Mouse (Mus musculus): ENCODE measurements at regions not wholly inside any gene's neighbourhood (a gene's known extent, or its start where the extent isn't known, plus 50 kb on each side); places are given as distances from the start of the nearest gene placed in this dataset.

GRCm38 (mm10) chr14:45714311-45714710 lies 56.4 kb upstream of the Ddhd1 start:
- DNase-seq (ENCODE audit: low spot score), result no peak

GRCm38 (mm10) chr14:45714786-45715185 lies 56.8 kb upstream of the Ddhd1 start:
- no peak for DNase-seq (ENCODE audit: low spot score)

GRCm38 (mm10) chr14:45716100-45716499 lies 58.2 kb upstream of the Ddhd1 start:
- DNase-seq (ENCODE audit: low spot score), result no peak

GRCm38 (mm10) chr14:45722887-45723286 lies 64.9 kb upstream of the Ddhd1 start:
- peak; percentile 11 for DNase-seq (ENCODE audit: low spot score)

- DNase-seq (ENCODE audit: low spot score), result no peak
These were observed 66.4 kb upstream of the Ddhd1 start for GRCm38 (mm10) chr14:45724341-45724740.

- DNase-seq (ENCODE audit: low spot score), result no peak
These were observed 76.8 kb upstream of the Ddhd1 start for GRCm38 (mm10) chr14:45734530-45735410.

- no peak for DNase-seq (ENCODE audit: low spot score)
These were observed 80.0 kb upstream of the Ddhd1 start for GRCm38 (mm10) chr14:45737966-45738365.

- peak; percentile 62 for DNase-seq (ENCODE audit: low spot score)
These were observed 81.7 kb upstream of the Ddhd1 start for GRCm38 (mm10) chr14:45739638-45740037.

GRCm38 (mm10) chr14:45740662-45741061 lies 82.7 kb upstream of the Ddhd1 start:
- peak; percentile 66 for DNase-seq (ENCODE audit: low spot score)

- DNase-seq (ENCODE audit: low spot score), result no peak
These were observed 88.2 kb upstream of the Ddhd1 start for GRCm38 (mm10) chr14:45746176-45746575.

- no peak for DNase-seq (ENCODE audit: low spot score)
These were observed 99.4 kb upstream of the Ddhd1 start for GRCm38 (mm10) chr14:45757376-45757775.

- no peak for DNase-seq (ENCODE audit: low spot score)
These were observed 103.1 kb upstream of the Ddhd1 start for GRCm38 (mm10) chr14:45760890-45761680.

- no peak for DNase-seq (ENCODE audit: low spot score)
These were observed 106.3 kb upstream of the Ddhd1 start for GRCm38 (mm10) chr14:45764231-45764630.

- DNase-seq (ENCODE audit: low spot score), result no peak
These were observed 108.6 kb upstream of the Ddhd1 start for GRCm38 (mm10) chr14:45766582-45766981.

- DNase-seq (ENCODE audit: low spot score), result peak; percentile 85
These were observed 114.8 kb upstream of the Ddhd1 start for GRCm38 (mm10) chr14:45772665-45773277.

- DNase-seq (ENCODE audit: low spot score), result no peak
These were observed 115.4 kb upstream of the Ddhd1 start for GRCm38 (mm10) chr14:45773326-45773725.

- DNase-seq (ENCODE audit: low spot score), result no peak
These were observed 123.9 kb upstream of the Ddhd1 start for GRCm38 (mm10) chr14:45781850-45782249.

GRCm38 (mm10) chr14:45794980-45795379 lies 137.0 kb upstream of the Ddhd1 start:
- no peak for DNase-seq (ENCODE audit: low spot score)

GRCm38 (mm10) chr14:45796665-45797319 lies 138.8 kb upstream of the Ddhd1 start:
- DNase-seq (ENCODE audit: low spot score), result no peak

GRCm38 (mm10) chr14:45797320-45797696 lies 139.4 kb upstream of the Ddhd1 start:
- DNase-seq (ENCODE audit: low spot score), result no peak

- DNase-seq (ENCODE audit: low spot score), result no peak
These were observed 141.3 kb upstream of the Ddhd1 start for GRCm38 (mm10) chr14:45799286-45799685.

- no peak for DNase-seq (ENCODE audit: low spot score)
These were observed 148.0 kb upstream of the Ddhd1 start for GRCm38 (mm10) chr14:45805950-45806349.

All from embryo, embryonic 10 days (tissue).